Mouse (Mus musculus) liver, adult 2 months (tissue): ENCODE data around the gene Vmac. TPM values are rescaled to one million over a fixed set of nuclear protein-coding genes. Genes with fewer than 3 reads are reported as not detected.

ENCODE experiments used
- DNase-seq: peaks from one replicate; pipeline ENCODE4 v3.0.0-alpha.2; 2011; ENCODE audit warnings: low read depth, low spot score; ENCODE audit errors: extremely low read depth
- H3K27ac ChIP-seq: fragments of 200-500 bp; replicated peaks from 2 replicates; pipeline ENCODE4 v1.5.1; 2012; ENCODE audit warnings: low read depth, mild to moderate bottlenecking, control low read depth, inconsistent platforms, low read length; ENCODE audit not compliant: insufficient read depth
- H3K27me3 ChIP-seq: fragments of 200-500 bp; 2 replicates; pipeline ENCODE4 v1.6.1; 2012; ENCODE audit warnings: mild to moderate bottlenecking, moderate library complexity, low read length, inconsistent platforms; ENCODE audit not compliant: control insufficient read depth, insufficient read depth
- H3K36me3 ChIP-seq: fragments of 200-500 bp; 2 replicates; pipeline ENCODE4 v1.6.1; 2012; ENCODE audit warnings: low read length, inconsistent platforms; ENCODE audit not compliant: control insufficient read depth, insufficient read depth
- H3K4me1 ChIP-seq: fragments of 200-500 bp; 2 replicates; pipeline ENCODE4 v1.6.1; 2011; ENCODE audit warnings: low read length; ENCODE audit not compliant: control insufficient read depth, insufficient read depth
- H3K4me3 ChIP-seq: fragments of 200-500 bp; 2 replicates; pipeline ENCODE4 v1.5.1; 2011; ENCODE audit warnings: low read depth, mild to moderate bottlenecking, control low read depth, low read length, moderate library complexity; ENCODE audit not compliant: insufficient read depth
- H3K79me2 ChIP-seq: fragments of 200-500 bp; 2 replicates; pipeline ENCODE4 v1.6.1; 2012; ENCODE audit warnings: inconsistent platforms, mild to moderate bottlenecking, low read length, moderate library complexity; ENCODE audit not compliant: control insufficient read depth, insufficient read depth
- H3K9ac ChIP-seq: fragments of 200-500 bp; 2 replicates; pipeline ENCODE4 v1.6.1; 2012; ENCODE audit warnings: low read depth, mild to moderate bottlenecking, control low read depth, inconsistent platforms, low read length
- CTCF ChIP-seq: fragments of 200-500 bp; IDR thresholded peaks from 2 replicates; pipeline ENCODE4 v1.5.1; 2011; ENCODE audit warnings: low read depth, low read length, control low read depth
- POLR2A ChIP-seq: fragments of 200-500 bp; IDR thresholded peaks from 2 replicates; pipeline ENCODE4 v1.6.1; 2011; ENCODE audit warnings: low read length, control low read depth; ENCODE audit not compliant: insufficient read depth; ENCODE audit errors: extremely low read depth
- WGBS: fragments of 180-500 bp; shearing (Covaris S2); methylation state at CpG from one replicate; pipeline ENCODE4 v1.1.7; 2018; 5-methylcytosine and 5-hydroxymethylcytosine counted together
- polyA plus RNA-seq: library from polyadenylated mRNA; depleted of rRNA; stranded (reverse); fragments of >200 nt; gene quantifications from 2 replicates; pipeline ENCODE4 v1.2.3, GENCODE M21; 2012
- total RNA-seq: library from RNA; depleted of rRNA; stranded (reverse); fragments of >200 nt; gene quantifications from 2 replicates; pipeline ENCODE4 v1.2.3, GENCODE M21; 2014

Vmac gene
- total and polyA plus RNA-seq, 2 experiments: 8.9 to 12.3 TPM

DNA sequence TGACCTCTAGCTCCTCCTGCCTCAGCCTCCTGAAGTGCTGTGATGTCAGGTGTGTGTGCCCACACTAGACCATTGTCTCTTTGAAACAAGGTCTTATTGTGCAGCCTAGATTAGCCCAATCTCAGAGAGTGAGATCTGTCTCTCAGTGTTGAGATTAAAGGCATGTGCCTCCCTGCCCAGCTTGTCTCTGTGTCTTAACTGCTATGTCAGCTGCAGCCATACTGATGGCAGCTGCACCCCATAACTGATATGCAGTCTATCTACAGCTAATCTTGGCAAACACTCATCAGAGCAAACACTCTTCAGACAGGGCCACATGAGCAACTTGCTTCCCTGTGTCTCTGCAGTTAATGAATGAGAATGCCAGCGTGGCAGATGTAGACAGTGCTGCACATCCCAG lies 11.3 kb downstream of the Vmac start:
- H3K36me3 ChIP-seq: peaks cover 25% of the 10 kb centered on the region
- no peak overlapping the region for H3K27ac ChIP-seq
- WGBS: 97% methylated on average over 1 of the region's 1 CpGs

DNA sequence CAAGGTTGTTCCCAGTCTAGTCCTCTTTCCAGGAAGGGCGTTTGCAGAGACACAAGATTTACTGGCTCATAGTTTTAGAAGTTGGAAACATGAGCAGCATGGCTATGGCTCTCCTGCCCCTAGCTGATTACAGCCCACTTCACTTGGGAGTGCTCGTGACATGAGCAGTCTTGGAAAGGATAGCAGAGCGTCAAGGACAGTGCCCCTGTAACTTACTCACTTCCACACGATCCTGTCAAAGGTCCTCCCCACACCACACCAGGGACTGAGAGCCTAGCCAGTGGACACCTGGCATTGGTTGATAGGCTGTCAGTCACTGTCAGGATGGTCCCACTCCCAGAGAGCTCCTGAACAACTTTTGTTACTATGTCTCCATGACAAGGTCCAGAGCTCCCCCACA lies 14.8 kb downstream of the Vmac start:
- H3K27me3 ChIP-seq: no peaks in the 10 kb centered on the region
- 93% methylated on average over 4 of the region's 4 CpGs for WGBS
- H3K27ac ChIP-seq: no peak overlapping the region
- no peak for DNase-seq
- no peaks in the 10 kb centered on the region for H3K4me1 ChIP-seq
- no peak overlapping the region for H3K4me3 ChIP-seq
- H3K36me3 ChIP-seq: peaks cover 29% of the 10 kb centered on the region
- H3K9ac ChIP-seq: no peak overlapping the region
- TF ChIP-seq POLR2A (no peak), CTCF (no peak)
- no peaks in the 10 kb centered on the region for H3K79me2 ChIP-seq

More for the DNA sequence above, 11.3 kb downstream of the Vmac start:
- no peak overlapping the region for H3K4me3 ChIP-seq
- no peaks in the 10 kb centered on the region for H3K27me3 ChIP-seq
- no peak for DNase-seq
- no peaks in the 10 kb centered on the region for H3K4me1 ChIP-seq
- no peak overlapping the region for H3K9ac ChIP-seq
- H3K79me2 ChIP-seq: no peaks in the 10 kb centered on the region
- no peak for TF ChIP-seq CTCF
- TF ChIP-seq POLR2A: no peak

GRCm38 (mm10) chr17:56700451-56700850 lies 17.4 kb downstream of the Vmac start:
- H3K9ac ChIP-seq: no peak overlapping the region
- H3K4me1 ChIP-seq: no peaks in the 10 kb centered on the region
- no peaks in the 10 kb centered on the region for H3K27me3 ChIP-seq
- no peak for TF ChIP-seq CTCF
- TF ChIP-seq POLR2A: no peak
- no peak overlapping the region for H3K4me3 ChIP-seq
- H3K79me2 ChIP-seq: no peaks in the 10 kb centered on the region
- H3K36me3 ChIP-seq: peaks cover 36% of the 10 kb centered on the region
- H3K27ac ChIP-seq: no peak overlapping the region
- WGBS: 93% methylated on average over 2 of the region's 2 CpGs
- no peak for DNase-seq

DNA sequence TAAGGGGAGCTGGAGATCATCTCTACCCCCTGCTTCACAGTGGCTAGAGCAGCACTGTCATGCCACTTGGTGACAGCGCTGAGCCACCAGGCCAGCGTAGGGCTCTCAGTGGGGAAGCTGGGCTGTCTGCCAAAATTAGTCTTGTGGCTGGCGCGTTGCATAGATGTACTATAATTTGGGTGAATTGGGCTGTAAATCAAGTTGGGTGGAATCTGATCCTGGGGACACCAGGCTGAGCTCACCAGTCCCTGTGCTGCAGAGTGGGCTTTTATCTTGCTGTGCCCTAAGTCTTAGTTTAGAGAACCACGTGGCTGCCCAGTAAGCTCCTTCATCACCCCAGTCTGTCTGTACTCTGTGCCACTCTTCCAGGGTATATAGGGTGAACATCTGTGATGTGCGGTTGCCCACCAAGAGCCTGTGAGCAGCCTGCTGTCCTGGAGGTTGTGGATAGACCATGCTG lies 23.9 kb downstream of the Vmac start:
- peaks cover 19% of the 10 kb centered on the region; the same call in 1 of the 2 replicates for H3K36me3 ChIP-seq
- no peaks in the 10 kb centered on the region for H3K27me3 ChIP-seq
- H3K79me2 ChIP-seq: peaks cover 16% of the 10 kb centered on the region; the same call in 1 of the 2 replicates
- no peak overlapping the region for H3K27ac ChIP-seq
- H3K4me1 ChIP-seq: no peaks in the 10 kb centered on the region
- WGBS: 45% methylated on average over 6 of the region's 6 CpGs
- DNase-seq: no peak
- TF ChIP-seq POLR2A (no peak), CTCF (no peak)
- no peak overlapping the region for H3K4me3 ChIP-seq
- H3K9ac ChIP-seq: no peak overlapping the region

- no peaks in the 10 kb centered on the region for H3K27me3 ChIP-seq
- no peak for DNase-seq
- H3K79me2 ChIP-seq: peaks cover 21% of the 10 kb centered on the region; the same call in 1 of the 2 replicates
- no peak overlapping the region for H3K27ac ChIP-seq
- H3K9ac ChIP-seq: no peak overlapping the region
- no peak for TF ChIP-seq POLR2A
- no peak for TF ChIP-seq CTCF
- no peak overlapping the region for H3K4me3 ChIP-seq
- WGBS: 74% methylated on average over 1 of the region's 1 CpGs
- H3K4me1 ChIP-seq: no peaks in the 10 kb centered on the region
- peaks cover 18% of the 10 kb centered on the region; the same call in 1 of the 2 replicates for H3K36me3 ChIP-seq
These were observed 24.4 kb downstream of the Vmac start for GRCm38 (mm10) chr17:56693395-56693794.

DNA sequence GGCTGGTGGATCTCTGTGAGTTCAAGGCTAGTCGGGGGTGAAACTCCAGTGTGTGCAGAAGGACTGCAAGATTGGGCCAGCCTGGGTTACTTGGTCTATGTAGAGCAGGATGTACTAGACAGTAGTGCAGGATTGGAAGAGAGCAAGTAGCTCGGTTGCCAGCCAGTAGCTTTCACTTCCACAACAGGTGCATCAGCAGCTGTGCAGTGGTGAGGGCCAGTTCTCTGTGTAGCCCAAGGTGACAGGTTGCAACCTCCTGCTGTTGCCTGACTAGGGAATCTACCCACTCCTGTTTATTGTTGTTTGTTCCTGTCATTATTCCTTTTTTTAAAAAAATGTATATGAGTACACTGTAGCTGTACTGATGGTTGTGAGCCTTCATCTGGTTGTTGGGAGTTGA lies 29.1 kb downstream of the Vmac start:
- H3K36me3 ChIP-seq: peaks cover 4% of the 10 kb centered on the region; the same call in 1 of the 2 replicates

More for the DNA sequence above, 29.1 kb downstream of the Vmac start:
- peaks cover 33% of the 10 kb centered on the region; the same call in 1 of the 2 replicates for H3K79me2 ChIP-seq
- TF ChIP-seq CTCF (no peak), POLR2A (no peak)
- DNase-seq: no peak
- H3K9ac ChIP-seq: no peak overlapping the region
- no peaks in the 10 kb centered on the region for H3K27me3 ChIP-seq
- no peak overlapping the region for H3K27ac ChIP-seq
- WGBS: 87% methylated on average over 2 of the region's 2 CpGs
- H3K4me1 ChIP-seq: peaks cover 33% of the 10 kb centered on the region
- H3K4me3 ChIP-seq: no peak overlapping the region
